Mouse (Mus musculus): ENCODE results near the gene Izumo2.

DNA sequence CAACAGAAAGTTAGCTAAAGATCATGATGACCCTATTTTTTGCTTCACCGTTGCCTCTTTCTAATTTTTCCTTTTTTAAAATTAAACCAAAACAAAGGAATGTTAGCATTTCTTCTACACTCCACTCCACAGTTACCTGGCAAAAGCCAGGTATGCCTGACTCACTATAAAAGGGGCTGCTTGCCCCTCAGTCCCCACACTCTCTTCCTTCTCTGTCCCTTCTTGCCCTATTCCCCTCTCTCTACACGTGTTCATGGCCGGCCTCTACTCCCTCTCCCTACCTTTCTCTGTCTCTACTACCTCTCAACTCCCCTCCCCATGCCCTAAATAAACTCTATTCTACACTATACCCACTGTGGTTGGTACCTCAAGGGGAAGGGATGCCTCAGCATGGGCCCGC lies 38.6 kb downstream of the Izumo2 start:
- no peak for TF ChIP-seq ZC3H11A (IDR thresholded peaks at IDR 0.05; ENCODE audit: borderline replicate concordance, low read depth, low read length)
- TF ChIP-seq CHD2 (IDR thresholded peaks at IDR 0.05; ENCODE audit: low read depth, low read length), result no peak
- TF ChIP-seq HCFC1 (IDR thresholded peaks at IDR 0.05; ENCODE audit: borderline replicate concordance, insufficient read depth, low read length), result no peak

Measured in ES-E14 (cell line).